Mouse (Mus musculus) layer of hippocampus, adult 11-12 months (tissue): ENCODE measurements at regions not wholly inside any gene's neighbourhood (a gene's known extent, or its start where the extent isn't known, plus 50 kb on each side); places are given as distances from the start of the nearest gene placed in this dataset.

Source experiments
- DNase-seq: peaks from one replicate; pipeline ENCODE4 v3.0.0; 2022; ENCODE audit warnings: low spot score

GRCm38 (mm10) chr2:116979561-116980391 is 101.3 kb downstream of the Tmco5 start:
- peak; percentile 25 for DNase-seq

DNA sequence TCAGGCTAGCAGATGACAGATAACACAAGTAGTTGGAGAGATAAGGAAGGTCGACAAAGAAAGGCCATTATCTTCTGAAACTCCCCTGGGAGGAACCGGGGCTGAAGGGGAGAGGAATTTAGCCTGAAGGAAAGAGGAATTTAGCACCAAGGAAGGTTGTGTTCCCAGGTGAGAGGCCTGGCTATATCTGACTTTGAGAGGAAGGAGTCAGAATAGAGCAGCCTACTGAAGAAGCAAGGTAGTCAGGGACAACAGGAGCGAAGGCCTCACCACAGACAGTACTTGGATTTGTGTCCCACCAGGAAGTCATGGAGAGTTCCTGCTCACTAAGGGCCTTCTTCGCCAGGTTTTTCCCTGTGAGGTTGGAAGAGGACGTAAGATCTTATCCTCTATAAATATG is 102.2 kb downstream of the Tmco5 start:
- no peak for DNase-seq

DNA sequence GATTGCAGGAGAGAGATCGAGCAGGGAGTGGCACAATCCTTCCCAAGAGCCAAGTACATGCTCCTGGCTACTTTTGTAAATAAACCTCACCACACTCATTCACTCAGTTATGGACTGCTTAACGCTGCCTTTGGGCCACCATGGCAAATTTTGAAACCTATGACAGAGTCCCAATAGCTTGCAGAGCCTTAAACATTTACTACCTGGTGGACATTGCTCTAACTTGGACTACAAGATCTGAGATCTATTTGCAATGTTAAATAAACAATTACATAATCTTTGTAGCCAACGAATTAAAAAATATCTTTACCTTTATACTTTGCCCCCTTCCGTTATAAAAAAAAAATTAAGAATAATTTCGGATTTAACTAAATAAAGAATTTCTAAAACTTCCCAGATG is 104.9 kb downstream of the Tmco5 start:
- DNase-seq = no peak

DNA sequence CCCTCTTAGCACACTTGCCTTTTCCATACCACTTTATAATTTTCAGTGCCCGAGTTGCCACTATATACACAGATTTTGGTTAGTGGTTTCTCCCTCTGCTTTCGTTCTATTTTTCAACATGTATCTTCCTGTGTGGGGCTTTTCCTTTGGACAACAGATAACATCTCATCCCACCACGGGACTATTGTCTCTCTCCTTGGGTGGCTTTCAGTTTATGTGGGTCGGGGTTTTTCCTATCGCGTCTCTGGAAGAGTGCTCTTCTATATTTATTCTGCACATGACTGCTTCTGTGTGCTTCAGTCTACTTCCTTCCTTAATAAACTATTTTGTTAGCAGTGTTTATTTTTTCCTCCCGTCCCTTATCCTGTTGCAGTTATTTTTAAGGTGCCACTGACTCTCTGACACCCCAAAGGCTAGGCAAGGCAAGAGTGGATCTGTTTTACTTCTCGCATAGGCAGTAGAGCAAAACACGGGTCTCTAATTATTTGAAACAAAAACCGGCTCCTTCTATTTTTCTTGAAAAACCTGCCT is 105.4 kb downstream of the Tmco5 start:
- DNase-seq = no peak

- DNase-seq = no peak
These were observed 106.1 kb downstream of the Tmco5 start for GRCm38 (mm10) chr2:116984597-116984996.

DNA sequence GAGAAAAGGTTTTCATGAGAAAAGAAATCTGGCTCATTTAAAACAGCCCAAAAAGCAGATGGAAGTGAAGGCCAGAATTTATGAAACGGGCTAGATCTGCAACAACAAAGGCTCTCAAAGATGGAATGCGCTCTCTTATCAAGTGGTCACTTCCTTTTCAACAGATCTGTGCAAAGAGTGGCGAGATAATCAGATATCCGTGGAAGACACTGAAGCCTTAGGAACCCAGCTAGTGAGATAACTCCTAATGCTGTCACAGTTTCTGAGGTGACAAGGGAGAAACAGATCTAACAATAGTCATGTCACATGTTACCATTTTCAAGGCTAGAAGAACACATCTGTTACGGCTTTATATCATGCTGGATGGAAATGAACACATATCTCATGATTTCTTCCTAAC is 107.1 kb downstream of the Tmco5 start:
- no peak for DNase-seq

GRCm38 (mm10) chr2:116988953-116989674 is 110.6 kb downstream of the Tmco5 start:
- DNase-seq = no peak

DNA sequence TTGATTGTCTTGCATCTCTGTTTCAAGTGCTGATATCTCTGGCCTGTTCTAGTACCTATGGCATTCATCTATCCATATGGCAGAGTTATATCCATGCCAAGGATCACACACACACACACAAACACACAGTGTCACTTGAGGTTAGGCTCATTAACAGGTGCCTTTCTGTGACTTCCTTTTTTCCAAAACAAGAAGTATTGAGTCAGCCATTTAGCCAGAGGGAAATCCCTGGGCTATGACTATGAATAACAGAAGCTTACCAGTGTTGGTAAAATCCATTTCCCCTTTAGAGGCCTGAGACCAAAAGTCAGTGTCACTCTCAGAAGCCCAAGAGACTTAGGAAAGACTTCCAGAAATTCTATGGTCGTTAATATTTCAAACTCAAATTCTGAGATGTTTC is 111.6 kb downstream of the Tmco5 start:
- DNase-seq = no peak

GRCm38 (mm10) chr2:116991561-116992042 is 113.1 kb downstream of the Tmco5 start:
- DNase-seq = no peak

GRCm38 (mm10) chr2:116993724-116994123 is 115.2 kb downstream of the Tmco5 start:
- DNase-seq = no peak

GRCm38 (mm10) chr2:116996302-116996701 is 117.8 kb downstream of the Tmco5 start:
- DNase-seq = no peak

DNA sequence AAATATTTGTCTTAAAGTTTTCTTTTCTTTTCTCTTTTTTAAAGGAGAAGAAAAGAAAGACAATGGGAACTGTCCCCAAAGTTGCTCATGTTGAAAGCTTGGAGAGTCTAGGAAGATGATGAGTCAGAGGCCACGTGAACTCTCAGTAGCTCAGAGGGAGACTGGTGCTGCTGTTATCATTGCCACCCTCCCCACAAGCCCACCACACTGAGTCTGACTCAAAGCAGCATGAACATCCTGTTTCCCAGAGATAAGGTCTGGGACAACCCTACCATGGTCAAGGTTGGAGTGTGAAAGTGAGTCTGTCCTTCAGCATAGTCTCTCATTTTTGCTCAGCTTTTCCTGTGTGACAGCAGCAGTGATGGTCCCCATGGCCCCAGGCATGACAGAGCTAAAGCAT is 120.3 kb downstream of the Tmco5 start:
- no peak for DNase-seq

GRCm38 (mm10) chr2:116999592-116999991 is 121.1 kb downstream of the Tmco5 start:
- DNase-seq = no peak

DNA sequence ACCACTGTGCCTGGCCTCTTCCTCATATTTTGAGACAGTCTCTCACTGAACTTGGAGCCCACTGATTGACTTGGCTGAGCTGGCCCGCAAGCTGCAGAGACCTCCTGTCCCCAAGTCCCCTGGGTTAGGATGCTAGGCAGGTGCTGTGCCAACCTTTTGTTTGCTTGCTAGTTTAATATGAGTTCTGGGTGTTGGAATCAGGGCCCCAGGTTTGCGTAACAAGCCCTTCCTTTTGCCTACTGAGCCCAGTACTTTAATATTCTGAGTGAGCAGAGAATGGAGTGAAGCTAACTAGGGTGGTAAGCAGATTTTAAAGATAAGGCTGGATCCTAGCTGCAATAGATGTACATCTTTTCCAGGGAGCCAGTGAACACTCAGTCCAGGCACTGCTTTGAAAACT is 117.2 kb upstream of the Spred1 start:
- DNase-seq = no peak

- DNase-seq = no peak
These were observed 114.3 kb upstream of the Spred1 start for GRCm38 (mm10) chr2:117006846-117007245.

DNA sequence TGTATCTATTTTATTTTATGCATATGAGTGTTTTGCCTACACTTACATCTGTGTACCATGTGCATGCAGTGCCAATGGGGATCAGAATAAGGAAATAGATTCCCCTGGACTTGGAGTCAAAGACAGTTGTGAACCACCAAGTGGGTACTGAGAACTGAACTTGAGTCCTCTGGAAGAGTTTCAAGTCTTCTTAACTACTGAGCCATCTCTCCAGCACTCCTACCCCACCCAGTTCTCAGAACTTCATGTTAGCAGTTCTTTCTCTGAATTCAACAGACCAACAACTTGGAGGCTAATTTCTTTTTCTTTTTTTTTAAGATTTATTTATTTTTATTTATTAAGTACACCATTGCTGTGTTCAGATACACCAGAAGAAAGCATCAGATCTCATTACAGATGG is 112.3 kb upstream of the Spred1 start:
- DNase-seq = no peak

- peak; percentile 46 for DNase-seq
These were observed 111.2 kb upstream of the Spred1 start for GRCm38 (mm10) chr2:117010001-117010400.

- no peak for DNase-seq
These were observed 110.2 kb upstream of the Spred1 start for GRCm38 (mm10) chr2:117010942-117011341.

DNA sequence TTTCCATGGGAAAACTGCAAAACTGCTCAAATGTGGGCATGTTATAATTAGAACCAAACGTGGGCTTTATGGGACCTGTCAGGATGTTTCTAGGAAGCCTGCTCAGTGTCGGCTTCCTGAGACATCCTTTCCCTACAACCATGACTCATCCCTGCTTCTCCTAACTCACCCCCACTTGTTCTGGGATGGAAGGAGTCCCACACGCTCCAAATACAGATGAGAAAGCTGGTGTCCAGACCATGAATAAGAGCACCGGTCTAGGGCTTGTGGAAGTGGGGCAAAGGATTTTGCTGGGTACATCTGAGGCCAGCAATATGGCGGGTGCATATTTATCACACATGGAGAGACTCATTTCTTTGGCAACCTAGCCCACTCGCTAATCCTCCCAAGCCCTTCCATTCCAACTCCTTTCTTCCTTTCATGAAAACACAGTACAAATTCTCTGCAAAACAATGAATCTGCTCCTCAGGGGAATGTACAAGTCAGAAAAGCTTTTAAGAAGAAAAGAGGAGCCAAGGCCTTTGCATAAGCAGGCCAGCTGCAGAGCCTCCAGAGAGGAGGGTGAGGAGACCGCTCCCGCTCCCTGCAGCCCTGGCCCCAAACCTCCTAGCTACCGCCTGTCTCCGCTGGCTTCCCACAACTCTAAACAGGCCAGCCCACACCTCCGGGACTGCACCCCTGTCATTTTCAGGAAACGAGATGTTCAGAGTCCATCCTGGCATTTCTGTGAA is 103.1 kb upstream of the Spred1 start:
- DNase-seq = peak; percentile 33

- DNase-seq = peak; percentile 28
These were observed 102.1 kb upstream of the Spred1 start for GRCm38 (mm10) chr2:117018917-117019538.

DNA sequence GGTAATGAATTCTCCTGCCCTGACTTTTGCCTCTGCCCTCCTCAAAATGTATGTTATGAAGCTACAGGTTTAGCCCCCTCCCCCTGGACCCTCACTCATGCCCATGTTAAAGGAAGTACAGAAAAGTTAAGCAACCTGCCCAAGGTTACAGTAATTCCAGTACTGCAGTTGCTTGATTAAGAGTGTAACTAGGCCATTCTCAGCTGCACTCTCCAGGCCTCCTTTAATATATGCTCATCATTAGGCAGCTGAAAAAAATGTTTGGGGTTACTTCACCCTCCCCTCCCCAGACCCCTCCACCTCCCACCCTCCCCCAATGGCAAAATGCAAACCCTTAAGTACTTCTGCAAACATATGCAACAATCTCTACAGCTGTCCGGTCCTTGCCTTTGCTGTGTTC is 101.6 kb upstream of the Spred1 start:
- no peak for DNase-seq

- no peak for DNase-seq
These were observed 99.4 kb upstream of the Spred1 start for GRCm38 (mm10) chr2:117021787-117022186.
